In genomic region chr8:120152636-120153035, GRCm38 (mm10) we compare ENCODE assay signal across 14 mouse cellular contexts. TPM values are rescaled to one million over a fixed set of nuclear protein-coding genes. Genes with fewer than 3 reads are reported as not detected.
A peak's percentile ranks its signal among the peaks of the same experiment; 100 is the strongest.
DNase-seq lines count a peak whose midpoint lies in the region; ATAC-seq and TF ChIP-seq lines count a peak whose summit lies in the region.
"Had no signal": no experiment of that assay in that cellular context is flagged by ENCODE, and none has a peak within 500 bp of the region (broad histone marks: within the 10 kb centered on the region; RNA-seq: fewer than 3 reads in every experiment).

No protein-coding gene starts in this region.

- peak overlapping the region; percentile 16; the same call in 1 of the 2 replicates for H3K9ac ChIP-seq in forebrain, embryonic 13.5 days
- no peak overlapping the region for H3K9ac ChIP-seq in forebrain, embryonic 14.5 days (ENCODE audit: low read length)
- no peak overlapping the region for H3K9ac ChIP-seq in limb, embryonic 14.5 days (ENCODE audit: low read depth, low read length, severe bottlenecking)
- no peak overlapping the region for H3K9ac ChIP-seq in stomach, postnatal 0 days (ENCODE audit: low read length)
- H3K9ac ChIP-seq: forebrain, postnatal 0 days; hindbrain, embryonic 15.5 days; neural tube, embryonic 12.5 days had no signal

- no peaks in the 10 kb centered on the region for H3K9me3 ChIP-seq in forebrain, embryonic 13.5 days (replicated peaks)
- H3K9me3 ChIP-seq in forebrain, embryonic 14.5 days (replicated peaks; ENCODE audit: control insufficient read depth, low read length): no peaks in the 10 kb centered on the region
- no peaks in the 10 kb centered on the region for H3K9me3 ChIP-seq in limb, embryonic 14.5 days (ENCODE audit: control insufficient read depth, low read length)
- H3K9me3 ChIP-seq in stomach, postnatal 0 days (ENCODE audit: control insufficient read depth, low read length): no peaks in the 10 kb centered on the region
- H3K9me3 ChIP-seq: hindbrain, embryonic 15.5 days; neural tube, embryonic 12.5 days had no signal

- no peak for DNase-seq in forebrain, embryonic 14.5 days (ENCODE audit: low spot score)
- DNase-seq in thymus, postnatal 4 days: peak; percentile 20
- DNase-seq in thymus, postnatal 25 days: no peak
- DNase-seq in limb, embryonic 14.5 days (ENCODE audit: low spot score): peak; percentile 37
- no peak for DNase-seq in stomach, postnatal 0 days (ENCODE audit: low spot score)
- DNase-seq in left cerebral cortex, adult 8-10 months (ENCODE audit: low spot score in 2 of 2): no peak
- no peak for DNase-seq in urinary bladder, postnatal 14 days (ENCODE audit: low spot score)
- DNase-seq: cerebellum, adult 18-20 months; forebrain, postnatal 0 days had no signal

- no peak for ATAC-seq in forebrain, embryonic 13.5 days
- ATAC-seq in forebrain, embryonic 14.5 days: no peak
- ATAC-seq in limb, embryonic 14.5 days (ENCODE audit: low FRiP score, low read depth): peak; percentile 63; the same call in 1 of the 2 replicates
- ATAC-seq in stomach, postnatal 0 days (ENCODE audit: low FRiP score, low TSS enrichment): peak; percentile 48; the same call in 1 of the 2 replicates
- ATAC-seq: forebrain, postnatal 0 days had no signal

- H3K4me2 ChIP-seq in forebrain, embryonic 13.5 days: no peak overlapping the region
- no peak overlapping the region for H3K4me2 ChIP-seq in forebrain, embryonic 14.5 days (ENCODE audit: low read length)
- no peak overlapping the region for H3K4me2 ChIP-seq in limb, embryonic 14.5 days (replicated peaks; ENCODE audit: low read depth, low read length, severe bottlenecking)
- no peak overlapping the region for H3K4me2 ChIP-seq in stomach, postnatal 0 days (replicated peaks; ENCODE audit: low read depth)
- H3K4me2 ChIP-seq: hindbrain, embryonic 15.5 days; neural tube, embryonic 12.5 days had no signal

- H3K4me3 ChIP-seq in forebrain, embryonic 13.5 days: no peak overlapping the region
- no peak overlapping the region for H3K4me3 ChIP-seq in forebrain, embryonic 14.5 days (ENCODE audit: low read depth, low read length)
- no peak overlapping the region for H3K4me3 ChIP-seq in limb, embryonic 14.5 days (replicated peaks; ENCODE audit: low read length)
- no peak overlapping the region for H3K4me3 ChIP-seq in stomach, postnatal 0 days (ENCODE audit: low read depth, low read length)
- H3K4me3 ChIP-seq: hindbrain, embryonic 15.5 days; left cerebral cortex, adult 2 months; neural tube, embryonic 12.5 days had no signal

- no peak overlapping the region for H3K27ac ChIP-seq in forebrain, embryonic 13.5 days
- H3K27ac ChIP-seq in forebrain, embryonic 14.5 days (ENCODE audit: low read depth, low read length): no peak overlapping the region
- no peak overlapping the region for H3K27ac ChIP-seq in limb, embryonic 14.5 days (replicated peaks; ENCODE audit: low read depth, low read length)
- no peak overlapping the region for H3K27ac ChIP-seq in stomach, postnatal 0 days (replicated peaks)
- H3K27ac ChIP-seq: hindbrain, embryonic 15.5 days; left cerebral cortex, adult 2 months; neural tube, embryonic 12.5 days had no signal

- 71% methylated on average over 7 of the region's 7 CpGs for WGBS in forebrain, embryonic 13.5 days
- WGBS in forebrain, embryonic 14.5 days: 64% methylated on average over 7 of the region's 7 CpGs
- 30% methylated on average over 7 of the region's 7 CpGs for WGBS in limb, embryonic 14.5 days
- 48% methylated on average over 7 of the region's 7 CpGs for WGBS in stomach, postnatal 0 days

- no peak for TF ChIP-seq EP300 in stomach, postnatal 0 days (optimal IDR thresholded peaks at IDR 0.05)

- no peaks in the 10 kb centered on the region for H3K27me3 ChIP-seq in forebrain, embryonic 13.5 days
- no peaks in the 10 kb centered on the region for H3K27me3 ChIP-seq in forebrain, embryonic 14.5 days (replicated peaks; ENCODE audit: control insufficient read depth, insufficient read depth, low read length)
- no peaks in the 10 kb centered on the region for H3K27me3 ChIP-seq in limb, embryonic 14.5 days (ENCODE audit: control insufficient read depth, insufficient read depth, low read length)
- no peaks in the 10 kb centered on the region for H3K27me3 ChIP-seq in stomach, postnatal 0 days (ENCODE audit: control insufficient read depth, insufficient read depth, low read length)
- H3K27me3 ChIP-seq: hindbrain, embryonic 15.5 days; neural tube, embryonic 12.5 days had no signal

- peaks cover 14% of the 10 kb centered on the region; the same call in 1 of the 2 replicates for H3K4me1 ChIP-seq in forebrain, embryonic 13.5 days
- H3K4me1 ChIP-seq in forebrain, embryonic 14.5 days (ENCODE audit: control insufficient read depth, insufficient read depth, low read length): no peaks in the 10 kb centered on the region
- H3K4me1 ChIP-seq in limb, embryonic 14.5 days (ENCODE audit: control insufficient read depth, insufficient read depth, low read length): 0 out of 2 replicates have a peak, but pooled peaks cover 3% of the 10 kb centered on the region
- no peaks in the 10 kb centered on the region for H3K4me1 ChIP-seq in stomach, postnatal 0 days (replicated peaks; ENCODE audit: control insufficient read depth, insufficient read depth)

- peaks cover 11% of the 10 kb centered on the region for H3K36me3 ChIP-seq in forebrain, embryonic 13.5 days (ENCODE audit: poor library complexity, severe bottlenecking)
- peaks cover 7% of the 10 kb centered on the region for H3K36me3 ChIP-seq in forebrain, embryonic 14.5 days (ENCODE audit: control insufficient read depth, insufficient read depth, low read length)
- H3K36me3 ChIP-seq in limb, embryonic 14.5 days (ENCODE audit: control insufficient read depth, insufficient read depth, low read length): no peaks in the 10 kb centered on the region
- H3K36me3 ChIP-seq in stomach, postnatal 0 days (ENCODE audit: control insufficient read depth, insufficient read depth, low read length): peaks cover 3% of the 10 kb centered on the region; the same call in 1 of the 2 replicates

- no peak for TF ChIP-seq CTCF in stomach, postnatal 0 days (IDR thresholded peaks at IDR 0.05; ENCODE audit: low read depth)

- TF ChIP-seq POLR2A in limb, embryonic 14.5 days (IDR thresholded peaks at IDR 0.05; ENCODE audit: borderline replicate concordance, extremely low read depth, insufficient read depth, insufficient read length): no peak

RNA-seq across cellular contexts. Expression of gene Fam92b, which starts 24.6 kb away (rescaled TPM):
- polyA plus RNA-seq in forebrain, embryonic 13.5 days (2015; fragmentation: Nextera tagmentation; extraction: Ambion mirVana): 1.4 and 1.9 TPM in 2 replicates
- polyA plus RNA-seq in forebrain, embryonic 14.5 days (2014; fragmentation: Nextera tagmentation; extraction: Ambion mirVana): 2.3 and 2.4 TPM in 2 replicates
- not detected in 2 replicates for polyA plus RNA-seq in limb, embryonic 14.5 days (2012; rRNA removed)
- polyA plus RNA-seq in limb, embryonic 14.5 days (2014; fragmentation: Nextera tagmentation; extraction: Ambion mirVana): not detected in 2 replicates
- polyA plus RNA-seq in stomach, postnatal 0 days (2015; fragmentation: Nextera tagmentation; extraction: Ambion mirVana): 0.18 and 0.33 TPM in 2 replicates
- 1 to 10 TPM in 2 of 4 experiments, under 1 TPM in 2; 0.48 to 1.9 (median 0.86) TPM for total RNA-seq in left cerebral cortex, adult 8-10 months (2022)
- total RNA-seq: MEL had no signal

RNA-seq across cellular contexts. Expression of gene 6430548M08Rik, which starts 38.7 kb away (rescaled TPM):
- 14.4 and 15.7 TPM in 2 replicates for polyA plus RNA-seq in forebrain, embryonic 13.5 days (2015; fragmentation: Nextera tagmentation; extraction: Ambion mirVana)
- 20.4 and 30.1 TPM in 2 replicates for polyA plus RNA-seq in forebrain, embryonic 14.5 days (2014; fragmentation: Nextera tagmentation; extraction: Ambion mirVana)
- 4.1 and 4.2 TPM in 2 replicates for polyA plus RNA-seq in limb, embryonic 14.5 days (2012; rRNA removed)
- 4.0 and 6.6 TPM in 2 replicates for polyA plus RNA-seq in limb, embryonic 14.5 days (2014; fragmentation: Nextera tagmentation; extraction: Ambion mirVana)
- polyA plus RNA-seq in stomach, postnatal 0 days (2015; fragmentation: Nextera tagmentation; extraction: Ambion mirVana): 13.2 and 13.8 TPM in 2 replicates
- 100 to 1,000 TPM; 219 to 271 (median 241) TPM for total RNA-seq in left cerebral cortex, adult 8-10 months (2022)

RNA-seq across cellular contexts. Expression of gene Zdhhc7, which starts 51.4 kb away (rescaled TPM):
- polyA plus RNA-seq in forebrain, embryonic 13.5 days (2015; fragmentation: Nextera tagmentation; extraction: Ambion mirVana): 23.4 and 30.6 TPM in 2 replicates
- polyA plus RNA-seq in forebrain, embryonic 14.5 days (2014; fragmentation: Nextera tagmentation; extraction: Ambion mirVana): 19.5 and 21.8 TPM in 2 replicates
- polyA plus RNA-seq in limb, embryonic 14.5 days (2012; rRNA removed): 38.2 and 44.8 TPM in 2 replicates
- 29.7 and 33.1 TPM in 2 replicates for polyA plus RNA-seq in limb, embryonic 14.5 days (2014; fragmentation: Nextera tagmentation; extraction: Ambion mirVana)
- 24.3 and 24.4 TPM in 2 replicates for polyA plus RNA-seq in stomach, postnatal 0 days (2015; fragmentation: Nextera tagmentation; extraction: Ambion mirVana)
- 10 to 100 TPM; 26.3 to 44.6 (median 34.0) TPM for total RNA-seq in left cerebral cortex, adult 8-10 months (2022)

Comparison
In these comparisons a context has a peak if more than half of its experiments do, and no peak if none do; other contexts are left out.
1. DNase-seq: peak in thymus, postnatal 4 days (single experiment) and limb, embryonic 14.5 days (single experiment); none in forebrain, embryonic 14.5 days (single experiment), thymus, postnatal 25 days (single experiment), stomach, postnatal 0 days (single experiment), left cerebral cortex, adult 8-10 months (0 of 2) and urinary bladder, postnatal 14 days (single experiment).
2. ATAC-seq: peak in limb, embryonic 14.5 days (single experiment) and stomach, postnatal 0 days (single experiment); none in forebrain, embryonic 13.5 days (single experiment) and forebrain, embryonic 14.5 days (single experiment).